Mouse (Mus musculus) heart, postnatal 0 days (tissue): ENCODE data around the gene Zfp282. TPM values are rescaled to one million over a fixed set of nuclear protein-coding genes. Genes with fewer than 3 reads are reported as not detected.
"Not testable (repeated sequence)": the region's sequence is repeated elsewhere in the genome, so short reads cannot be mapped to it uniquely, and the experiment has no call there.

ENCODE experiments used
- ATAC-seq: fragments of 200-750 bp; cut with Nextera tagmentation; 2 replicates; pipeline ENCODE4 v1.8.0; 2017; ENCODE audit warnings: low read depth, moderate number of reproducible peaks, moderate library complexity; ENCODE audit not compliant: insufficient read depth
- DNase-seq: peaks from one replicate; pipeline ENCODE4 v3.0.0-alpha.2; 2016; ENCODE audit warnings: low spot score
- H3K27ac ChIP-seq: fragments of 300-500 bp; sonication (generic); 2 replicates; pipeline ENCODE4 v1.5.1; 2014; ENCODE audit warnings: low read depth, mild to moderate bottlenecking
- H3K27me3 ChIP-seq: fragments of 300-500 bp; sonication (generic); 2 replicates; pipeline ENCODE4 v1.6.1; 2014; ENCODE audit warnings: low read length, mixed read lengths; ENCODE audit not compliant: control insufficient read depth, insufficient read depth
- H3K36me3 ChIP-seq: fragments of 300-500 bp; sonication (generic); replicated peaks from 2 replicates; pipeline ENCODE4 v1.6.1; 2014; ENCODE audit warnings: low read length, mixed read lengths; ENCODE audit not compliant: control insufficient read depth, insufficient read depth
- H3K4me1 ChIP-seq: fragments of 300-500 bp; sonication (generic); 2 replicates; pipeline ENCODE4 v1.6.1; 2014; ENCODE audit warnings: antibody characterized with exemption; ENCODE audit not compliant: control insufficient read depth, insufficient read depth
- H3K4me2 ChIP-seq: fragments of 300-500 bp; sonication (generic); 2 replicates; pipeline ENCODE4 v1.6.1; 2014; ENCODE audit warnings: low read depth, mild to moderate bottlenecking, low read length, moderate library complexity
- H3K4me3 ChIP-seq: fragments of 300-500 bp; sonication (generic); 2 replicates; pipeline ENCODE4 v1.5.1; 2014; ENCODE audit warnings: low read depth, low read length
- H3K9ac ChIP-seq: fragments of 300-500 bp; sonication (generic); replicated peaks from 2 replicates; pipeline ENCODE4 v1.6.1; 2014; ENCODE audit warnings: low read depth, low read length, mixed read lengths
- H3K9me3 ChIP-seq: fragments of 300-500 bp; sonication (generic); replicated peaks from 2 replicates; pipeline ENCODE4 v1.6.1; 2016; ENCODE audit warnings: low read length; ENCODE audit not compliant: control insufficient read depth
- CTCF ChIP-seq: IDR thresholded peaks from 2 replicates; pipeline ENCODE4 v1.5.1; 2016; ENCODE audit warnings: antibody characterized with exemption, control low read depth, low read depth
- EP300 ChIP-seq: IDR thresholded peaks from 2 replicates; pipeline ENCODE4 v1.6.1; 2016; ENCODE audit warnings: antibody characterized with exemption, low read depth
- WGBS: fragments of 180-500 bp; shearing (Covaris S2); extraction: QIAGEN DNeasy Blood & Tissue Kit; methylation state at CpG from one replicate; pipeline ENCODE4 v1.1.7; 2014; 5-methylcytosine and 5-hydroxymethylcytosine counted together
- polyA plus RNA-seq: library from polyadenylated mRNA; unstranded; fragments of >200 nt; fragmentation: Nextera tagmentation; extraction: Ambion mirVana; gene quantifications from 2 replicates; pipeline ENCODE4 v1.2.1, GENCODE M21; 2015
- total RNA-seq: library from RNA; depleted of rRNA; stranded (reverse); fragments of >200 nt; gene quantifications from 2 replicates; pipeline ENCODE4 v1.2.3, GENCODE M21; 2014; ENCODE audit warnings: low replicate concordance

The Zfp282 gene
- total and polyA plus RNA-seq, 2 experiments from 2014 or later: 4.8 to 10.3 TPM

GRCm38 (mm10) chr6:47842337-47842736, 34.7 kb upstream of the Zfp282 start:
- no peak for ATAC-seq
- no peak for DNase-seq
- Histone ChIP-seq H3K4me1 (peaks cover 6% of the 10 kb centered on the region; the same call in 1 of the 2 replicates), H3K36me3 (peaks cover 20% of the 10 kb centered on the region; the same call in 1 of the 2 replicates), H3K4me2 (no peak overlapping the region), H3K27me3 (no peaks in the 10 kb centered on the region), H3K4me3 (no peak overlapping the region), H3K27ac (no peak overlapping the region), H3K9me3 (no peaks in the 10 kb centered on the region), H3K9ac (no peak overlapping the region)
- no peak for TF ChIP-seq CTCF
- no peak for TF ChIP-seq EP300
- WGBS: 89% methylated on average over 1 of the region's 1 CpGs

GRCm38 (mm10) chr6:47845779-47846178, 31.2 kb upstream of the Zfp282 start:
- Histone ChIP-seq H3K9ac (no peak overlapping the region), H3K36me3 (peaks cover 13% of the 10 kb centered on the region; the same call in 1 of the 2 replicates), H3K27ac (no peak overlapping the region), H3K27me3 (no peaks in the 10 kb centered on the region), H3K4me2 (no peak overlapping the region), H3K9me3 (no peaks in the 10 kb centered on the region), H3K4me3 (no peak overlapping the region), H3K4me1 (no peaks in the 10 kb centered on the region)
- no peak for ATAC-seq
- no peak for DNase-seq
- TF ChIP-seq CTCF (no peak), EP300 (no peak)

GRCm38 (mm10) chr6:47857241-47857640, 19.8 kb upstream of the Zfp282 start:
- TF ChIP-seq CTCF (no peak), EP300 (no peak)
- H3K9ac ChIP-seq: no peak overlapping the region
- no peaks in the 10 kb centered on the region for H3K9me3 ChIP-seq
- H3K4me2 ChIP-seq: no peak overlapping the region
- H3K36me3 ChIP-seq: peaks cover 19% of the 10 kb centered on the region
- no peaks in the 10 kb centered on the region for H3K4me1 ChIP-seq
- no peak overlapping the region for H3K27ac ChIP-seq
- no peak overlapping the region for H3K4me3 ChIP-seq
- ATAC-seq (no peak), DNase-seq (no peak)
- WGBS: 90% methylated on average over 6 of the region's 6 CpGs
- no peaks in the 10 kb centered on the region for H3K27me3 ChIP-seq

GRCm38 (mm10) chr6:47857729-47858128, 19.3 kb upstream of the Zfp282 start:
- not testable (repeated sequence) for ATAC-seq, H3K9ac ChIP-seq, H3K9me3 ChIP-seq, H3K27ac ChIP-seq, H3K4me3 ChIP-seq, DNase-seq, H3K4me2 ChIP-seq, H3K4me1 ChIP-seq, H3K27me3 ChIP-seq
- H3K36me3 ChIP-seq: peaks cover 23% of the 10 kb centered on the region
- WGBS: 93% methylated on average over 3 of the region's 3 CpGs

- H3K9me3 ChIP-seq: no peaks in the 10 kb centered on the region
- no peak for TF ChIP-seq EP300
- no peak for TF ChIP-seq CTCF
- H3K4me1 ChIP-seq: no peaks in the 10 kb centered on the region
- H3K27me3 ChIP-seq: no peaks in the 10 kb centered on the region
- no peak for ATAC-seq
- no peak overlapping the region for H3K9ac ChIP-seq
- H3K4me2 ChIP-seq: no peak overlapping the region
- H3K36me3 ChIP-seq: peaks cover 9% of the 10 kb centered on the region
- H3K27ac ChIP-seq: no peak overlapping the region
- no peak overlapping the region for H3K4me3 ChIP-seq
- DNase-seq: no peak
- WGBS: 89% methylated on average over 5 of the region's 5 CpGs
These were observed 4.7 kb upstream of the Zfp282 start for GRCm38 (mm10) chr6:47872266-47872665.

- ATAC-seq: peak; percentile 97
- H3K4me3 ChIP-seq: peak overlapping the region; percentile 96
- H3K9me3 ChIP-seq: no peaks in the 10 kb centered on the region
- under 1% methylated on average over 69 of the region's 71 CpGs for WGBS
- TF ChIP-seq CTCF: peak; percentile 62
- no peak; the same call in 1 of the 2 replicates for TF ChIP-seq EP300
- H3K4me1 ChIP-seq: peaks cover 13% of the 10 kb centered on the region
- peaks cover 26% of the 10 kb centered on the region for H3K36me3 ChIP-seq
- peak overlapping the region; percentile 82 for H3K4me2 ChIP-seq
- DNase-seq: peak; percentile 95
- peak overlapping the region; percentile 85 for H3K9ac ChIP-seq
- H3K27ac ChIP-seq: peak overlapping the region; percentile 95
- no peaks in the 10 kb centered on the region for H3K27me3 ChIP-seq
These were observed 593 bp downstream of the Zfp282 start for GRCm38 (mm10) chr6:47877461-47878132.
